8 mouse cellular contexts compared by ENCODE assay signal in genomic region chr13:34003058-34003457, GRCm38 (mm10). TPM values are rescaled to one million over a fixed set of nuclear protein-coding genes. Genes with fewer than 3 reads are reported as not detected.
A peak's percentile ranks its signal among the peaks of the same experiment; 100 is the strongest.
DNase-seq lines count a peak whose midpoint lies in the region; ATAC-seq and TF ChIP-seq lines count a peak whose summit lies in the region.

No protein-coding gene starts in this region.

- WGBS in kidney, embryonic 15.5 days: 9% methylated on average over 5 of the region's 5 CpGs
- 2% methylated on average over 5 of the region's 5 CpGs for WGBS in liver, postnatal 0 days (ENCODE audit: insufficient replicate concordance)

- no peaks in the 10 kb centered on the region for H3K27me3 ChIP-seq in kidney, embryonic 15.5 days
- H3K27me3 ChIP-seq in liver, postnatal 0 days (ENCODE audit: insufficient read depth, low read length): no peaks in the 10 kb centered on the region

- no peak for TF ChIP-seq CTCF in bone marrow macrophage, adult 2 months (IDR thresholded peaks at IDR 0.05; ENCODE audit: low read depth, low read length)
- TF ChIP-seq CTCF in liver, postnatal 0 days (IDR thresholded peaks at IDR 0.05; ENCODE audit: low read depth): 0 out of 2 replicates have a peak, but pooled peaks have one; percentile 0

- peak overlapping the region; percentile 81 for H3K4me3 ChIP-seq in kidney, embryonic 15.5 days (replicated peaks)
- peak overlapping the region; percentile 95 for H3K4me3 ChIP-seq in bone marrow macrophage, adult 2 months (ENCODE audit: insufficient read depth, low read length)
- peak overlapping the region; percentile 89 for H3K4me3 ChIP-seq in liver, postnatal 0 days (ENCODE audit: low read depth, low read length)

- DNase-seq in kidney, postnatal 4 days: no peak
- no peak for DNase-seq in liver, postnatal 0 days
- no peak for DNase-seq in adrenal gland, postnatal 25 days
- no peak for DNase-seq in gastrocnemius, adult 18-20 months (ENCODE audit: low spot score)
- DNase-seq in adrenal gland, postnatal 4 days (ENCODE audit: low spot score in 2 of 2): no peak

- TF ChIP-seq POLR2A in bone marrow macrophage, adult 2 months (IDR thresholded peaks at IDR 0.05; ENCODE audit: borderline replicate concordance, low read depth, low read length): no peak

- peaks cover 15% of the 10 kb centered on the region for H3K4me1 ChIP-seq in kidney, embryonic 15.5 days
- H3K4me1 ChIP-seq in bone marrow macrophage, adult 2 months (ENCODE audit: control insufficient read depth, insufficient read depth, low read length): peaks cover 21% of the 10 kb centered on the region
- H3K4me1 ChIP-seq in liver, postnatal 0 days (ENCODE audit: insufficient read depth): peaks cover 9% of the 10 kb centered on the region

- no peaks in the 10 kb centered on the region for H3K36me3 ChIP-seq in kidney, embryonic 15.5 days
- H3K36me3 ChIP-seq in liver, postnatal 0 days (replicated peaks; ENCODE audit: insufficient read depth, low read length): no peaks in the 10 kb centered on the region

- TF ChIP-seq EP300 in liver, postnatal 0 days (IDR thresholded peaks at IDR 0.05; ENCODE audit: low read depth): no peak

- no peak overlapping the region for H3K27ac ChIP-seq in kidney, embryonic 15.5 days
- peak overlapping the region; percentile 19; the same call in 1 of the 2 replicates for H3K27ac ChIP-seq in bone marrow macrophage, adult 2 months (ENCODE audit: insufficient read depth, low read depth, low read length)
- H3K27ac ChIP-seq in liver, postnatal 0 days (ENCODE audit: low read depth): peak overlapping the region; percentile 96; the same call in 1 of the 2 replicates

- no peaks in the 10 kb centered on the region for H3K9me3 ChIP-seq in kidney, embryonic 15.5 days (replicated peaks)
- H3K9me3 ChIP-seq in liver, postnatal 0 days (ENCODE audit: low read length): no peaks in the 10 kb centered on the region

- peak; percentile 10; the same call in 1 of the 2 replicates for ATAC-seq in kidney, embryonic 15.5 days (replicated peaks; ENCODE audit: low FRiP score)
- ATAC-seq in granulocyte monocyte progenitor cell, adult 5-6 weeks (replicated peaks; ENCODE audit: poor library complexity, severe bottlenecking): peak; percentile 15
- ATAC-seq in liver, postnatal 0 days: no peak

- H3K9ac ChIP-seq in kidney, embryonic 15.5 days: peak overlapping the region; percentile 82
- H3K9ac ChIP-seq in liver, postnatal 0 days (replicated peaks): peak overlapping the region; percentile 84

- peak overlapping the region; percentile 82 for H3K4me2 ChIP-seq in kidney, embryonic 15.5 days
- H3K4me2 ChIP-seq in liver, postnatal 0 days (ENCODE audit: low read depth, low read length): peak overlapping the region; percentile 85

RNA-seq across cellular contexts. Expression of gene Serpinb6a, which starts 0.5 kb away (rescaled TPM):
- polyA plus RNA-seq in kidney, embryonic 15.5 days (2015; fragmentation: Nextera tagmentation; extraction: Ambion mirVana): 58.8 and 70.9 TPM in 2 replicates
- 737 and 743 TPM in 2 replicates for polyA plus RNA-seq in bone marrow macrophage, adult 2 months (2012; ENCODE audit: insufficient read depth, insufficient read length, missing spikeins)
- total RNA-seq in granulocyte monocyte progenitor cell, adult 5-6 weeks (2014; fragmentation: Nextera tagmentation): 6.7 and 24.5 TPM in 2 replicates
- total RNA-seq in granulocyte monocyte progenitor cell, adult 5-6 weeks (2017): 8.6 and 8.7 TPM in 2 replicates
- polyA plus RNA-seq in liver, postnatal 0 days (2015; fragmentation: Nextera tagmentation; extraction: Ambion mirVana): 26.0 and 28.3 TPM in 2 replicates
- 497 and 541 TPM in 2 replicates for total RNA-seq in adrenal gland, postnatal 25 days (2021)
- 100 to 1,000 TPM; 167 to 256 TPM for total RNA-seq in gastrocnemius, adult 18-20 months (2021)
- total RNA-seq in adrenal gland, postnatal 4 days (2021): 100 to 1,000 TPM; 243 to 249 TPM

RNA-seq across cellular contexts. Expression of gene Ripk1, which starts 0.9 kb away (rescaled TPM):
- polyA plus RNA-seq in kidney, embryonic 15.5 days (2015; fragmentation: Nextera tagmentation; extraction: Ambion mirVana): 18.3 and 18.6 TPM in 2 replicates
- 53.5 and 63.4 TPM in 2 replicates for polyA plus RNA-seq in bone marrow macrophage, adult 2 months (2012; ENCODE audit: insufficient read depth, insufficient read length, missing spikeins)
- total RNA-seq in granulocyte monocyte progenitor cell, adult 5-6 weeks (2014; fragmentation: Nextera tagmentation): 37.3 and 42.8 TPM in 2 replicates
- total RNA-seq in granulocyte monocyte progenitor cell, adult 5-6 weeks (2017): 52.7 and 67.2 TPM in 2 replicates
- polyA plus RNA-seq in liver, postnatal 0 days (2015; fragmentation: Nextera tagmentation; extraction: Ambion mirVana): 10.4 and 11.3 TPM in 2 replicates
- 35.0 and 35.3 TPM in 2 replicates for total RNA-seq in adrenal gland, postnatal 25 days (2021)
- total RNA-seq in gastrocnemius, adult 18-20 months (2021): 1 to 10 TPM; 2.7 to 3.2 TPM
- total RNA-seq in adrenal gland, postnatal 4 days (2021): 10 to 100 TPM; 32.1 to 35.0 TPM

RNA-seq across cellular contexts. Expression of gene Bphl, which starts 34.3 kb away (rescaled TPM):
- polyA plus RNA-seq in kidney, embryonic 15.5 days (2015; fragmentation: Nextera tagmentation; extraction: Ambion mirVana): 66.7 and 72.2 TPM in 2 replicates
- 44.5 and 48.4 TPM in 2 replicates for polyA plus RNA-seq in bone marrow macrophage, adult 2 months (2012; ENCODE audit: insufficient read depth, insufficient read length, missing spikeins)
- total RNA-seq in granulocyte monocyte progenitor cell, adult 5-6 weeks (2014; fragmentation: Nextera tagmentation): 88.3 and 115 TPM in 2 replicates
- 39.5 and 45.5 TPM in 2 replicates for total RNA-seq in granulocyte monocyte progenitor cell, adult 5-6 weeks (2017)
- 95.6 and 107 TPM in 2 replicates for polyA plus RNA-seq in liver, postnatal 0 days (2015; fragmentation: Nextera tagmentation; extraction: Ambion mirVana)
- total RNA-seq in adrenal gland, postnatal 25 days (2021): 89.9 and 96.6 TPM in 2 replicates
- total RNA-seq in gastrocnemius, adult 18-20 months (2021): 10 to 100 TPM; 23.7 to 25.8 TPM
- total RNA-seq in adrenal gland, postnatal 4 days (2021): 10 to 100 TPM; 86.7 to 92.3 TPM

RNA-seq across cellular contexts. Expression of gene Nqo2, which starts 38.6 kb away (rescaled TPM):
- 26.1 and 26.2 TPM in 2 replicates for polyA plus RNA-seq in kidney, embryonic 15.5 days (2015; fragmentation: Nextera tagmentation; extraction: Ambion mirVana)
- 39.9 and 41.2 TPM in 2 replicates for polyA plus RNA-seq in bone marrow macrophage, adult 2 months (2012; ENCODE audit: insufficient read depth, insufficient read length, missing spikeins)
- 24.2 and 43.8 TPM in 2 replicates for total RNA-seq in granulocyte monocyte progenitor cell, adult 5-6 weeks (2014; fragmentation: Nextera tagmentation)
- 35.0 and 39.7 TPM in 2 replicates for total RNA-seq in granulocyte monocyte progenitor cell, adult 5-6 weeks (2017)
- 22.5 and 23.0 TPM in 2 replicates for polyA plus RNA-seq in liver, postnatal 0 days (2015; fragmentation: Nextera tagmentation; extraction: Ambion mirVana)
- 61.7 and 75.1 TPM in 2 replicates for total RNA-seq in adrenal gland, postnatal 25 days (2021)
- 10 to 100 TPM; 13.2 to 17.2 TPM for total RNA-seq in gastrocnemius, adult 18-20 months (2021)
- 10 to 100 TPM; 39.6 to 40.3 TPM for total RNA-seq in adrenal gland, postnatal 4 days (2021)

Comparison
In these comparisons a context has a peak if more than half of its experiments do, and no peak if none do; other contexts are left out.
1. RNA of gene Serpinb6a, which starts 0.5 kb away (total RNA-seq): 497 to 541 TPM in adrenal gland, postnatal 25 days, 167 to 256 TPM in gastrocnemius, adult 18-20 months and 243 to 249 TPM in adrenal gland, postnatal 4 days; 6.7 to 24.5 TPM in granulocyte monocyte progenitor cell, adult 5-6 weeks; every median in the first group is over 4 times any median in the second.
2. Peak in every context shown above with its lines, with median percentiles within 50 percentile points of each other: H3K4me3 ChIP-seq.